Mouse (Mus musculus): ENCODE results near the gene Gmfg.

Gmfg gene

DNA sequence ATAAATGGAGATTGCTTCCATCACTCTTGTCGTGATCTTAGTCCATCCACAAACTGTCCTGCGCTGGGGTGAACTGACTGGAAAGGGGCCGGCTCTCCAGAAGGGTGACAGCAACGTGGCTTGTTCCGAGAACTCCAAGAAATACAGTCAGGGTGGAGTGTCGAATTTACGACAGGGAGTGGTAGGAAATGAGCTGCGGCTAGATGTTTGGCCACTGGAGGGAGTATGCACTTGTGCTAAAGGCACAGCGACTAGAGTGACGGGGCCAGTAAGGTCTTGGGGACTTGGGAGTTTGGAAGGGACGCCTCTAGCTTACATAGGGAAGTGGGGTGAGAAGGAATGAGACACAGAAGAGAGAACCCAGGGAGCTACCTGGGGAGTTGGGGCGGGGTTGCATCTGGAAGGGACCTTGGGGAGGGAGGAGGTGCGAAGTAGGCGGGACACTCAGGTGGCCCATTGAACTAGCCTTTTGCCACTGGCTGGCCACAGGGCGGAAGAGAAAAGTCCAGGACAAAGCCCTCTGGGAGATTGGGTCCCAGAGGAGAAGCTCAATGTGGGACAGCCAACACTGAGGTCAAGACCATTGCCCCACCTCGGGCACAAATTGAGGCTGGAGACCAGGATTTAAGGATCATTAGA lies at the start of gene Gmfg:
Gmfg (plus strand) TSS at position 516 of the 639 bp plus-strand sequence.
- in situ Hi-C loops (cut with MboI, MseI): no loop called here

DNA sequence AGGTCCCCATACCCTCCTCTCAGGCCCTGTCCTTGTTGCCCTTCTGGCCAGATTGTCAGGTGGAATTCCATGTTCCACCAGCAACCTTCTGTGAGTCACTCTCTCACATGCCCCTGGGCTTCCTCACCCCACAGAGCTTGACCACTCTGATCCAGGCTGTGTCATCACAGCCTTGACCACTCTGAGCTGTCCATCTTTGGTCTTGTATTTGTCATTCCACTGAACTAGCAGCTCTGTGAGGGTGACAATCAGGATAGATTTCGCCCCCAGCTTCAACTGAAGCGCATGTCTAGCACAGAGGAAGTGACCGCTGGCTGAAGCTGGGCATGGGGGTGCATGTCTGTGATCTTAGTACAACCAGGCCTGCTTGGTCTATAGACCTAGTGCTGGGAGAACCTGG lies 46.9 kb upstream of the Gmfg start:
- in situ Hi-C loops (cut with MboI, MseI): loop anchor here (10.0 kb wide), 1 partner anchor 1934 kb away; the partner anchor contains the start of genes E130208F15Rik and Sdhaf1

DNA sequence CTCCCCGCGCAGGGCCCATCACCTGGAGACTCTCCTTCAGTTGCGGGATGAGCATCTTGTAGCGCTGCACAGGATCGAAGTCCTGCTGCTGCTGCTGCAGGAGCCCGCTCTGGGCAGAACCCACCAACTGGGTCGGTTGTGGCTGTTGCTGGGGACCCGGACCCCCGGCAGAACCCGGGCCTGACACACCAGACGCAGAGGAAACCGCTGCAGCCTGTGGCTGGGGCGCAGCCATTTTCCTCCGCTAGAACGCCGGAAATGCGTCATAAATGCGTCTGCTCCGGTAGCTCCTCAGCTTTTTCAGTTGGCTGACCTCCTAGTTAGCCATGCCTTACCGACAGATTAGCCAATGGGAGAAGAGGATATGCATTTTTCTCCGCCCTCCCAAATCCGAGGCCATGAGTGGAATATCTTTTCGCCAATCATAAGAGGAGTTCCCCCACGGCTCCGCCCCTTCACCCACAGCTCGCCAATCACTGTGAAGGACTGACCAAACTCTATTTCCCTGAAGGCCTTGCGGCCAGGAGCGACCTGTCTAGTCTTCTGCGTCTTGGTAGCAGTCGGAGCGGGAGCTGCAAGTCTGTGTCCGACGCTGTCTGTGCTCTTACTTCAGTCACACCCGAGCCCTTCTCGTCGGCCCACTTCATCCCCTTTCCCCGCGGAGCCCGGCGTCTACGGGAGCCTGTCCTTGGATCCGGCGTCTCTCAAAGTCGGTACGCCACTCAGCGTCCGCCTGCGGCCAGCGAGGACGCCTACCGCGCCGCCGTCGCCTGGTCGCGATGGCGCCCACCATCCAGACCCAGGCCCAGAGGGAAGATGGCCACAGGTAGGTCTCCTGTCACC lies 44.6 kb upstream of the Gmfg start, which contains the start of the genes Med29 and Paf1:
Med29 (minus strand) TSS at position 280 of the 843 bp plus-strand sequence.
Paf1 (plus strand) TSS at position 523 of the 843 bp plus-strand sequence.
- in situ Hi-C loops (cut with MboI, MseI): loop anchor here (10.0 kb wide), 1 partner anchor 1932 kb away; the partner anchor contains the start of genes E130208F15Rik and Sdhaf1

DNA sequence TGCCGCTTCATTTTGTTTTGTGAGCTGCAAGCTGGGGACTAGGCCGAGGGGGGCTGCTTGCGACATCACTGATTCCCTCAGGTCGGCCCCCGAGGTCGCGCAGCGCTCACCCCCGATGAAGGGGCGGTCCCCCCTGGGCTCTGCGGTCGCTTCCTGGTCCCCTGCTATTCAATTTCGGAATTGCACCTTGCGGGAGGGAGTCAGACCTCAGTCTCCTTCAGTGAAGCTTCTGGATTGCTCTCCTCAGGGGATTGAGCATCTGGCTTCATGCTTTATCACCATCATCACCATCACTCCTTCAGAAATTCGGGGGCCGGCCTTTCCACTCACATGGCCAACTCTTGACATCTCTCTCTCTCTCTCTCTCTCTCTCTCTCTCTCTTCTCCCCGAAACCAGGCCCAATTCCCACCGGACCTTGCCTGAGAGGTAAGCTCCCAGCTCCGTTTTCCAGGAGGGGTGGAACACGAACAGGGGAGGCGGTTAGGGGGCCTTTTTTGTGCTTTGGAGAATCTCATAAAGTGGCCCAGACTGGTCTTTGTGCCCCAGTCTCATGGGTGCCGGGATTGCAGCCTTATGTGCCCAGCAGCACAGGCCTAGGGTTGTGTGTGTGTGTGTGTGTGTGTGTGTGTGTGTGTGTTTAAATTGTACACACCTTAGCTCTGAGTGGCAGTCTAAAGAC lies 43.8 kb upstream of the Gmfg start:
- in situ Hi-C loops (cut with MboI, MseI): loop anchor here (10.0 kb wide), 1 partner anchor 1931 kb away; the partner anchor contains the start of genes E130208F15Rik and Sdhaf1

DNA sequence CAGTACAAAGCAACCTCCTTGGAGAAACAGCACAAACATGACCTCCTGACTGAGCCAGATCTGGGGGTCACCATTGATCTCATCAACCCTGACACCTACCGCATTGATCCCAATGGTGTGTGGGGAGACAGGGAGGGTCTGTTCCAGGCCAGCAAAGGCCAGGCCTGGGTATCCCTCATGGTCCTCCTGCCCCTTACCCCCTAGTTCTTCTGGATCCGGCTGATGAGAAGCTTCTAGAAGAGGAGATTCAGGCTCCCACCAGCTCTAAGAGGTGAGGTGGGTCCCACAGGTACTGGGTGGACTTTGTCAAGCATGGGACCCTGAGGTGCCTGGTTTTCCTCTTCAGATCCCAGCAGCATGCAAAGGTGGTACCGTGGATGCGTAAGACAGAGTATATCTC lies 41.8 kb upstream of the Gmfg start:
- in situ Hi-C loops (cut with MboI, MseI): loop anchor here (10.0 kb wide), 1 partner anchor 1929 kb away; the partner anchor contains the start of genes E130208F15Rik and Sdhaf1

DNA sequence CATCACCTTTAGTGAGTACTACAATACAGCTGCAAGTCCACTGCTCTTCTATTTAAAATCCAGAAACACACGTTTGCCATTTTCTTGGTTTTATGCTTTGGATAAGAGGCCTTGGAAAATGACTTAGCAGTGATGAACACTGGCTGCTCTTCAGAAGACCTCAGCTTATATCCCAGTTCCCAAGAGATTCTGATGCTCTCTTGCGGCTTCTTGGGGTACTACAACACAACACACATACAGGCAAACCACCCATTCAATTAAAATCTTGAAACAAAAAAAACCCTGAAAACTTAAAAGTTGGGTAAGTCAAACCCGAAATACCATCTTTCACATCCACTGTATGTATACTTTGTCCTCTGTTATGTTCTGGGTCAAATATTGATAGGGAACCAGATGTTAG lies 39.2 kb upstream of the Gmfg start:
- in situ Hi-C loops (cut with MboI, MseI): loop anchor here (10.0 kb wide), 1 partner anchor 1927 kb away; the partner anchor contains the start of genes E130208F15Rik and Sdhaf1

DNA sequence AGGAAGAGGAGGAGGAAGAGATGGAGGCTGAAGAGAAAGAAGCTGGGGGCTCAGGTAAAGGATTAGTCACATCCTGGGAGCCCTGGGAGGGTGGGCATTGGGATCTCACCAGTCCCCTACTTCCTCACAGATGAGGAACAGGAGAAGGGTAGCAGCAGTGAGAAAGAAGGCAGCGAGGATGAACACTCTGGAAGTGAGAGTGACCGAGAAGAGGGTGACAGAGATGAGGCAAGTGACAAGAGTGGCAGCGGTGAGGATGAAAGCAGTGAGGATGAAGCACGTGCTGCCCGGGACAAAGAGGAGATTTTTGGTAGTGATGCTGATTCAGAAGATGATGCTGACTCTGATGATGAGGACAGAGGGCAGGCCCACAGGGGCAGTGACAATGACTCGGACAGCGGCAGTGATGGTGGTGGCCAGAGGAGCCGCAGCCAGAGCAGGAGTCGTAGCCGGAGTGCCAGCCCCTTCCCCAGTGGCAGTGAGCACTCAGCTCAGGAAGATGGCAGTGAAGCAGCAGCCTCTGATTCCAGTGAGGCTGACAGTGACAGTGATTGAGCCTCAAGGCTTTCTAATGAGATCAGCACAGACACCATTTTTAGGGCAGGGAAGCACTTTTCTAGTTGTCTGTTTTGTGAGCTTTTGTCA lies 38.4 kb upstream of the Gmfg start:
- in situ Hi-C loops (cut with MboI, MseI): loop anchor here (10.0 kb wide), 1 partner anchor 1926 kb away; the partner anchor contains the start of genes E130208F15Rik and Sdhaf1

DNA sequence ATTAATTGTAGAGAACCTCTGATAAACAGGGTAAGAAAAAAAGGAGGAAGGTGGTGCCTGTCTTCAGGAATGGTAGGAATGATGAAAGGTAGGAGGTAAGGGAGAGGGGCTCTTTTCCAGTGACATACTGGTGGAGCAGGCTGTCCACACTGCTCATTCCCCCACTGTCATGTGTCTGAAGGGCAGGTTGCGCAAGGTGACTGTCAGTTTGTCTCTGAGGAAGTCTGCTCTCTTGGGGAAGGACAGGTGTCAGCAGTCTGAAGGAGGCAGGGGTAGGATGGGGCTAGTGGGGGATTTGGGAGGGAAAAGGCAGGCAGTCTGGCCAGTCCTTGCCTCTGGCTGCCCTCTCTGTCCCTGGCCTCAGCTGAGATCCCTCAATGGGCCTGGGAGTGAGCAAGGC lies 36.2 kb upstream of the Gmfg start:
- in situ Hi-C loops (cut with MboI, MseI): no loop called here

DNA sequence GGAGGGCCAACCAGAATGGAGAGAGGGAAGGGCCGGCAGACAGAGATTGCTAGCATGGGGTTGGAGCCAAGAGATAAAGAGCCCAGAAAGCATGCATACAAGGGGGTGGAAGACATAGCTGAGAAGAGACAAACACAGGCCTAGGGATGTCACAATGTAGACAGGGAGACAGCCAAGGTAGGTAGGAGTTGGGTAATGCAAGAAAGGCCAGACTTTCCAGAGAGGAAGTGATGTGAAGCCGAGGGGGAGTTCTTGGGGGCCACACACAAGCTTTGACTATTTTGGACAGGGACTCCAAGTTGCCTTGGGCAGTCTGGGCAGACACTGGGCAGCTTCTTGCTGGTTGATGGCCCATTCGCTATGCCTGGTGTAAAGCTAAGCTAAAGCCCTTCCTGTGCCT lies 35.3 kb upstream of the Gmfg start:
- in situ Hi-C loops (cut with MboI, MseI): no loop called here

DNA sequence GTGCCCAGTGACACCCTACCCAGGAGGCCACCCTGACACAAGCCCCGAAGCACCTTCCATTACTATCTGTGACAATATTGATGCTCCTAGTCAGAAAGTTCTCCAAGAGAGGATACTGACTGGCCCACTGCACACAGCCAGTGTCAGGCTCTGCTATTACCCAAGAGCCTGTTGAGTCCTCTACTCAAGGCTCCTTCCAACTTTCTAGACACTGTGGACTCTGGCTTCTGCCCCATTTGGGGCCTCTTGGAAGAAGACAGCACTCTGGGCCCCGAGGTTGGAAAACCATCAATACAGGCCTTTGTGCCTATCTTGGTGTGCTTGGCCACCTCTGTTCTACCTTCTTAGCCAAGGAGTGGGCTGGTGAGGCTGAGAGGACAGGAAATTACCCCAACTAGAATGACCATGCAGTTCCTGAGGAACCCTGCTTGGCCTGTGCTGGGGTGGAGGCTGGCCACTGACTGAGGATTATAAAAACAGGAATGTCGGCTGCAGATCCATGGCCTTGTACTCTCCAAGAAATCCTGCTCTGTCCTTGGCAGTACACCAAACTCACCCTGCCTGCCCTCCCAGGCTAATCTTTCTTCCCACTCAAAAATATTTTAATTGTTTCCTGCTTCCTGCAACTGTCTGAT lies 26.3 kb upstream of the Gmfg start:
- in situ Hi-C loops (cut with MboI, MseI): no loop called here

DNA sequence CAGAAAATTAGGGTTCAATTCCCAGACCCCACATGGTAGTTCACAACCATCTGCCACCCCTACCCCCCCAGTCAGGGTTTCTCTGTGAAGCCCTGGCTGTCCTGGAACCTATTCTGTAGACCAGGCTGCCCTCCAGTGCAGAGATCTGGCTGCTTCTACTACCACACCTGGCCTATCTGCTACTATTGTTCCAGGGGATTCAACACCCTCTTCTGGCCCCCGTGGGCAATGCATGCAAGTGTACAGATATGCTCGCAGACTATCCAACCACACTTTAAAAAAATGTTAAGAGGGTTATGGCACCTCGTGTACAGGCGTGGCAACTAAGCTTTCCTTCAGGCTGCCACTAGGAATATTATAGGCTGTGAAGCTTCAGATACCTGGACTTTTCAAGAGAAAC lies 24.4 kb upstream of the Gmfg start:
- in situ Hi-C loops (cut with MboI, MseI): no loop called here

DNA sequence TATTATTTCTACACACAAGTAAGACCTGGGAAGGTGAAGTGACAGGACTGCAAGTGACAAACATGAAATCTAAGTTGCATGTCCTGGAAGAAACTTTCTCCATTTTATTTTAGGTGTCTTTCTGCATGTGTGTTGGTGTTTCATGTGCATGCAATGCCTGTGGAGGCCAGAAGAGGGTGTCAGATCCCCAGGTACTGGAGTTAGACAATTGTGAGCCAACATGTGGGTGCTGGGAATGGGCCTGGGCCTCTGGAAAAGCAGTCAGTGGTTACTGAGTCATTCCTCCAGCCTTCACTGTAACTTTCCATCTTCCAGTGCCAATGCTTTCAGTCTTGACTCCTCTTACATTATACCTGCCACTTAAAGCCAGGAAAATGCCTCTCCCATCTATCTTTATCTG lies 19.9 kb upstream of the Gmfg start:
- in situ Hi-C loops (cut with MboI, MseI): no loop called here

DNA sequence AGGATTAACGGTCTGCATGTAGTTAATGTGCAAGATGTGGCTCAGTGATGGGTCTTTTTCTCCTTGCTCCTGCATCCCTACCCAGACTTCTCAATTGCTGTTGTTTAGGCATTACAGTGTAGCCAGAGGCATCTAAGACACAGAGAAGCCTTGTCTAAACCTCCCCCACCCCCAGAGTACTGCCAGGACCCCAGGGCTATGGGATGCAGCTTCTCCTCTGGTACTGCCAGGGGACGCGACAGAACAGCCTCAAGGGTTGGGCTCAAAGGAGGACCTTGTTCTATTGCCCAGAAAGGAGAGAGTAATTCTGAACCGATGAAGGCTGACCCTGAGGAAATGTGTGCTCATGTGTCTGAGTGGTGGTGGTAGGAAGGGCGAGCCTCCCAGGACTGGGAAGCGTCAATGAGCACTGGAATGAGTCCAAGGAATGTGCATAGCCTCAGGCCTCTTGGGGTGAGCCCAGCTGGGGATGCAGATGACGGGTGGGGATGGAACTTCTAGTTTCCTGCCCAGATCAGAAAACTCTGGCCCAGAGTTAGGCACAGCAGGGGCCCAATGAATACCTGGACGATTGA lies 19.1 kb upstream of the Gmfg start:
- in situ Hi-C loops (cut with MboI, MseI): no loop called here

DNA sequence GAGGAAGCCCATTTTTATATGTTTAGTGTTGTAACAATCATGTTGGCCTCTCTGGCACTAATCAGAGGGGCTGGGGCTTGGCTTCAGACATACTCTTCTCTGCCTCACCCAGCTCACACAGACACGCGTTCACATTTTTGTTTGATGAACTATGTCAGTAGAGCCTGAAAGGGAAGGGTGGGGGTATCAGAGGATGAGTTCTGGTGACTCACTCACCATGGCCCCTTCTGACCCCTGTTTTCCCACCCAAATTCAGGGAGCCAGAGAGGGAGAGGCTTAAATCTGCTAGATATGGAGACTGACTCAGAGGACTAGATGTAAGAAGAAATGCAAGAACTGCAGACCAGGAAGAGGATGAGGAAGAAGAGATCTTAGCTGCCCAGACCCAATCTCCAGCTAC lies 17.8 kb upstream of the Gmfg start:
- in situ Hi-C loops (cut with MboI, MseI): no loop called here

DNA sequence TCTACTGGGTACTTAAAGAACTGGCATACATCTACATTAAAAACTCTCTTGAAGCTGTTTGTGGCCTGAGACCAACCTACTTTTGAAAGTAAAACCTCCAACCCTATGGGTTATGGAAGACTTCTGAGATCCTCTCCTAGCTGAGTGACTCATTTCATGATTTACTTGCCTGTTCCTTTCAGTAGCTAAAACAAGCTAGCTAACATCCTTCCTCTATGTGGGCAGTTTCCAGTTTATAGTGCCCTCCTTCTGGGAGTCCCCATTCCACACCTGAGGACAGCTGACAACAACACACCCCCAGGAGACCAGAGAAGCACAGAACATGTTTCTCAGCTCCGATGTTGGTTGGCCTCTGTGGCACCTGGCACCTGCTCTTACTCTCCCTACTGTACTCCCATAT lies 14.2 kb upstream of the Gmfg start:
- in situ Hi-C loops (cut with MboI, MseI): no loop called here

DNA sequence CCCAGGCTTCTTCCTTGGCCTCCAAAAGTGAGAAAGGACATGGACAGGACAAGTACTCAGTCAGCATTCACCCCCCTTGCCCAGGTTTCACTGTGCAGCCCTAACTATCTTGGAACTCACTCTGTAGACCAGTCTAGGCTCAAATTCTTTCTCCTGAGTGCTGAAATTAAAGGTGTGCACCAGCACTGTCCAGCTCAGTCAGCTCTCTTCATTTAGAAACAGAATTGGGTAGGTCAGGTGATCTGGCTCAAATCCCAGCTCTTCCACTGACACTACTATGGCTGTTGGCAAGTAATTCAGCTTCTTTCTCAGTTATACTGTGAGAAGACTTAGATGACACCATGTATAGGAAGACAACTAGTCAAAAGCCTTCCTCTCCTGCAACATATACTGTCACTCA lies 9.5 kb upstream of the Gmfg start:
- in situ Hi-C loops (cut with MboI, MseI): no loop called here

DNA sequence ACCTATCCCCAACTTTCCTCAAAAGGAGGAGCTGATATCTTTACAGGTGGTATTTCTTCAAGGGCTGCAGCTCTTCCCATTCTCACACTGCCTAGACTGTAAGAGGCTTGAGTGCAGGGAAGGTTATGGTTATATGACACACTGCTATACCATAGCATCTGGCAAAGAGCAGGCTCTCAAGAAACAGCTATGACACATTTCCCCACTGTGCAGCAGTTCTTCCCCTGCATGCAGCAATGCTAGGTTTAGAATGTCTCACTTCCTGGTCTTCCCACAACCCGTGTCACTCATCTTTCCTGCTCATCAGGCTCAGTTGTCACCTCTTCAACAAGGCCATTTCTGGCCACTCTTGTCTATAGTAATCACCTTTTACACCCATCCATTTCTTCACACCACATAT lies 6.7 kb upstream of the Gmfg start:
- in situ Hi-C loops (cut with MboI, MseI): no loop called here

DNA sequence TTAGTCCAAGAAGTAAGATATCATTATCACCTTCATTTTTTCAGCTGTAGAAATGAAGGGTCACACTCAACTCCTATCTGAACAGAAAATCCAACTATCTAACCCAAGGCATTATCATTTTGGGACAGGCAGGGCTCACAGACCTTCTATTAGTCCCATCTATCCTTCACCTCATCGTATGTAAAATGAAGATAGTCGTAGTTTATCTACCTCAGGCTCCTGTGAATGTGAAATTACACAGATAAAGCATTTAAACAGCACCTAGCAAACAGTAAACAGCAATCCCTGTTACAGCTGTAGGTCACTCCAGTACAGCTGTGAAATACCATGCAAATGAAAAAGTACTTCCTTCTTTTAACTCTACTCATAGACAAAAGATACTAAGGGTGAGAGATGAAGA lies 5.0 kb upstream of the Gmfg start:
- in situ Hi-C loops (cut with MboI, MseI): no loop called here

DNA sequence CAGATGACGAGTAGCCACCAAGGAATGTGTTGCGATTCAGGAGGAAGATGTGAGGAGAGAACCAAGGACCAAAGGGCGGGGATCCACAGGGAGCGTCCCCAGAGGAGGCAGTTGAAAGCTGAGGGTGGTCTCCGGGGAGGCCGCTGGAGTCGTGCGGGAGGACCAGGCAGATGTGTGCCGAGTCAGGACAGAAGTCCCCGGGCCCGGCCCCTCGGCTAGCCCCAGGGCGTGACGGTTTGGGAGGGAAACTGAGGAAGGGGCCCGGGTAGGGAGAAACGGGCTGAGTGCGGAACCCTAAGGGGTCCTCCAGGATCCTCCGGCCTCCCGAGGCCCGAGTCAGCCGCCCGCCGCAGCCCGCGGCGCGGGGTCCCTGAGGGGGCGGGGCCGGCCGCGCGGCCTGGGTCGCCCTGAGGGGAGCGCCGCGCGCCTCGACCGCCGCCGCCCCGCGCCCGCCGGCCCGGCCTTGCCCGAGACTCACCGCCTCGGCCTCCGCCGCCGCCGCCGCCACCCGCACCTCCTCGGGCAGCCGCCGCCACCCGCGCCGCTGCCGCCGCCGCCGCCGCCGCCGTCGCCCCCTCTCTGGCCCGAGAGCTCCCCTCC lies 1.5 kb upstream of the Gmfg start:
- in situ Hi-C loops (cut with MboI, MseI): no loop called here

DNA sequence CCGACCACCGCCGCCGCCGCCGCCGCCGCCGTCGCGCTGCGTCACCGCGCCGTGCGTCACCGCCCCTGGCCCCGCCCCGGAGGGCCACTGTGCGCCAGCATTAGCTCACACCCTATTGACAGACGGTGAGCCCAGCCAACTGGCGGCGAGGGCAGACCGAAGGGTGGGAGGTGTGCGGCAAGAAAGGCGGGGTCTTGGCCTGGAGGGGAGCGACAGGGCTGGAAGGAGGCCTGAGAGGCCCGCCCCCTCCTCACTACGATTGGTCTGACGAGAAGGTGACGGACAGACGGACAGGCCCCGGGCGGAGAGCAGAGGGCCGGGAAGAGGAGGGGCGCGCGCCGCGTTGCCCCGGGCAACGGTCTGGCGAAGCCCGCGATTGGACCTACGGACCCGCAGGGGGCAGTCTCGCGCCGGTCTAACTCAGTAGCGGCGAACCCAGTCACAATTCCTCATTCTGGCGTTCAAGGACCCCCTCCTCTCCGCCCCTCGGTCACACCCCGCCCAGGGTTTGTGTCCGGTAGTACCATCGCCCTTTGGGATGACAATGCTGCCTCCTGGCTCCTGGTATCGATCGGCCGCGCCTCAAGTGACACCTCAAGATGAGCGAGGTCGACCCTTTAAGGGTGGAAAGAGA lies 859 bp upstream of the Gmfg start:
- in situ Hi-C loops (cut with MboI, MseI): no loop called here
